Mouse (Mus musculus): ENCODE results near the gene Tmco5b. TPM values are rescaled to one million over a fixed set of nuclear protein-coding genes. Genes with fewer than 3 reads are reported as not detected.

Gene Tmco5b
- polyA plus RNA-seq, 1 experiment from 2014 or later, result not detected

Other genes with a start within 250 kb of the Tmco5b start
- gene Ryr3, start 68.6 kb upstream of the Tmco5b start, polyA plus RNA-seq (2016; fragmentation: Nextera tagmentation; extraction: Ambion mirVana), result 0.90 and 1.6 TPM in 2 replicates
- gene Fmn1, start 42.0 kb downstream of the Tmco5b start, polyA plus RNA-seq (2016; fragmentation: Nextera tagmentation; extraction: Ambion mirVana), result 0.51 and 0.64 TPM in 2 replicates